Mouse (Mus musculus) E14TG2a.4 (cell line): ENCODE measurements around the gene Hmgn1.
A peak's percentile ranks its signal among the peaks of the same experiment; 100 is the strongest.
"Not testable (repeated sequence)": the region's sequence is repeated elsewhere in the genome, so short reads cannot be mapped to it uniquely, and the experiment has no call there.

Experiments
- H3K27me3 ChIP-seq: 2 replicates; pipeline ENCODE4 v1.6.1; 2014; ENCODE audit warnings: low read length, control low read depth; ENCODE audit not compliant: insufficient read depth
- H3K36me3 ChIP-seq: 2 replicates; pipeline ENCODE4 v1.6.1; 2014; ENCODE audit warnings: low read length, control low read depth; ENCODE audit not compliant: insufficient read depth
- H3K4me1 ChIP-seq: replicated peaks from 2 replicates; pipeline ENCODE4 v1.6.1; 2014; ENCODE audit warnings: low read depth, low read length, control low read depth
- H3K4me3 ChIP-seq: replicated peaks from 2 replicates; pipeline ENCODE4 v1.5.1; 2014; ENCODE audit warnings: mild to moderate bottlenecking, low read length
- H3K9me3 ChIP-seq: 2 replicates; pipeline ENCODE4 v1.6.1; 2014; ENCODE audit warnings: low read length, control low read depth
- CTCF ChIP-seq: conservative IDR thresholded peaks from 2 replicates; pipeline ENCODE4 v1.5.1; 2014; ENCODE audit warnings: low read length
- NANOG ChIP-seq: IDR thresholded peaks from 2 replicates; pipeline ENCODE4 v1.6.1; 2014; ENCODE audit warnings: borderline replicate concordance, low read length, mixed read lengths
- POU5F1 ChIP-seq: IDR thresholded peaks from 2 replicates; pipeline ENCODE4 v1.6.1; 2014; ENCODE audit warnings: low read length, borderline replicate concordance

The Hmgn1 gene

DNA sequence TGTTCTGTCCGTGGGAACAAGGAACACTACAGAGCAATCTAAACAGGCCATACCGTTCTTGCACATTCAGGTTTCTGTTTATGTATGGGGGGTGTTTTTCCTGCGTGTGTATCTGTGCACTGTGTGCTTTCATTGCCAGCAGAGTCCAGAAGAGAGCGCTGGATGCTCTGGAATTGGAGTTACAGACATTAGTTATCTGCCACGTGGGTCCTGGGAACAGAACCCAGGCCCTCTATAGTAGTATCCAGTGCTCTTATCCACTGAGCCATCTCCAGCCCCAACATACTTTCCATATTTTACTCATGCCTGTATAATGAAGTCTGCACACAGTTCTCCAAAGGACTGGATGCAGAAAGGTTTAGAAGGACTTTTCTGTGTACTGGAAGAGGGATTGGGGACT lies 18.3 kb upstream of the Hmgn1 start:
- peak overlapping the region; percentile 97 for H3K4me3 ChIP-seq
- peaks cover 23% of the 10 kb centered on the region for H3K36me3 ChIP-seq
- TF ChIP-seq NANOG (no peak), POU5F1 (no peak), CTCF (no peak)
- H3K9me3 ChIP-seq = peaks cover 3% of the 10 kb centered on the region; the same call in 1 of the 2 replicates
- H3K27me3 ChIP-seq = peaks cover 2% of the 10 kb centered on the region; the same call in 1 of the 2 replicates
- H3K4me1 ChIP-seq = peaks cover 51% of the 10 kb centered on the region

- H3K36me3 ChIP-seq = peaks cover 23% of the 10 kb centered on the region
- H3K9me3 ChIP-seq = peaks cover 3% of the 10 kb centered on the region; the same call in 1 of the 2 replicates
- peak within 1 kb of the TSS; percentile 97 for H3K4me3 ChIP-seq
- H3K27me3 ChIP-seq = peaks cover 2% of the 10 kb centered on the region; the same call in 1 of the 2 replicates
- TF ChIP-seq NANOG (no peak), CTCF (peak; percentile 15; the same call in 1 of the 2 replicates)
- peaks cover 45% of the 10 kb centered on the region for H3K4me1 ChIP-seq
Measured at GRCm38 (mm10) chr16:96145110-96145800, 17.7 kb upstream of the Hmgn1 start, which contains the start of gene Wrb. TSS of gene Wrb (plus strand) at chr16:96145407.

DNA sequence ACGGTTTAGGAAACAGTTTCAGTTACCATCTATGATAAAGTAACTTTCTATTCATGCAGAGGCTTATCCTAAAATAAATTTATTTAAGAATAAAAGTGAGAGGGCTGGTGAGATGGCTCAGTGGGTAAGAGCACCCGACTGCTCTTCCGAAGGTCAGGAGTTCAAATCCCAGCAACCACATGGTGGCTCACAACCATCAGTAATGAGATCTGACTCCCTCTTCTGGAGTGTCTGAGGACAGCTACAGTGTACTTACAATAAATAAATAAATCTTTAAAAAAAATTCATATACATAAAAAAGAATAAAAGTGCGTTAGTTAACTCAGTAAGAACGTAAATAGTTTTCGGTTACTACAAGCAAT lies 17.2 kb upstream of the Hmgn1 start:
- Histone ChIP-seq H3K36me3 (peaks cover 23% of the 10 kb centered on the region), H3K4me1 (peaks cover 40% of the 10 kb centered on the region), H3K4me3 (peak overlapping the region; percentile 97; the same call in 1 of the 2 replicates)
- not testable (repeated sequence) for H3K27me3 ChIP-seq, H3K9me3 ChIP-seq

DNA sequence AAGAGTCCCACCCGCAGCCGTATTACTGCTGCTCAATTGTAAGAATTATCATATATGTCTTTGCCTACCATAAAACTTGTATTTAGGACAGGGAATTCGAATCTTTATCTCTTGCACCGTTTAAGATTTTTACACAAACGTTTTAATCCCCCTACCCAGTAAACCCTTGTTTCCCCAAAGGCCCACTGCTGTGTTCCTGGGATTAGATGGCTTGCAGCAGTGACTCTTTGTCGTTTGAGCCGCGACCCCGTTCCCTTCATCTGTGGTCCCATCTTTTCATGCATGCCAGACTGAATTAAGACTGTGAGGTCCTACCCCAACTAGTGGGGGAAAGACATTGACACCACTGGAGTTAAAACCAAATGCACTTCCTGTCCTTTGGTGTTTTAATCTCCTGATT lies 937 bp upstream of the Hmgn1 start:
- H3K27me3 ChIP-seq = no peaks in the 10 kb centered on the region
- peak overlapping the region; percentile 87 for H3K4me3 ChIP-seq
- H3K4me1 ChIP-seq = peaks cover 41% of the 10 kb centered on the region
- TF ChIP-seq NANOG = no peak
- no peak for TF ChIP-seq POU5F1
- no peak for TF ChIP-seq CTCF
- no peaks in the 10 kb centered on the region for H3K9me3 ChIP-seq
- peaks cover 35% of the 10 kb centered on the region for H3K36me3 ChIP-seq

GRCm38 (mm10) chr16:96127288-96127656 lies 257 bp downstream of the Hmgn1 start:
- Histone ChIP-seq H3K4me3 (peak overlapping the region; percentile 97), H3K9me3 (no peaks in the 10 kb centered on the region), H3K36me3 (peaks cover 47% of the 10 kb centered on the region), H3K4me1 (peaks cover 48% of the 10 kb centered on the region), H3K27me3 (no peaks in the 10 kb centered on the region)
- TF ChIP-seq POU5F1 (no peak), CTCF (no peak)

GRCm38 (mm10) chr16:96126684-96127171 lies 801 bp downstream of the Hmgn1 start:
- Histone ChIP-seq H3K4me3 (peak overlapping the region; percentile 97), H3K36me3 (peaks cover 50% of the 10 kb centered on the region), H3K27me3 (no peaks in the 10 kb centered on the region), H3K9me3 (no peaks in the 10 kb centered on the region), H3K4me1 (peaks cover 48% of the 10 kb centered on the region)
- TF ChIP-seq POU5F1 (no peak), CTCF (no peak), NANOG (no peak)

DNA sequence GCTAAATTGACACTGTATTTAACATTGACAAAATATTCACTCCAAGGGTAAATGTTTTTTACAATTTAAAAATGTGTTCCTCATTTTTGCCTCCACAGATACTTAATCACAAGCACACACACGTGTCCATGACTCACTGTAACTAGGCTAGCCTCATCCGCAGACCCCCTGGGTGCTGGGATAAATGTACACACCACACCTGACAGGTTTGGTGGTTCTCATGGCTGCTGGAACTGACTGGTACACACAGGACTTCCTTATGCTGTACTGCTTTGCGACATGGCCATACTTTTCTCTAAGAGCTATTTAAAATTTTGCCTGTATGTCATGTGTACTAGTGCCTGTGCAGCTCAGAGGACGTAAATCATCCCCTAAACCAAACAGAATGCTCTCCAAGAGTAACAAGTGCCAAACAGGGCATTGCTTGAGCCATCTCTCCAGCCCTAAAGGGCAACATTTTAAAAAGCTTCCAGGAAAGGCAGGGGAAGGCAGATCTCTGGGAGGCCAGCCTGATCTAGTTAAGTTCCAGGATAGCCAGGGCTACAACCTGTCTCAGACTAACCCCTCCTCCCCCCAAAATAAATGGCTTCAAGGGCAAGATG lies 7.4 kb downstream of the Hmgn1 start:
- TF ChIP-seq NANOG (no peak), CTCF (no peak), POU5F1 (no peak)
- Histone ChIP-seq H3K4me1 (peaks cover 24% of the 10 kb centered on the region), H3K4me3 (no peak overlapping the region), H3K27me3 (no peaks in the 10 kb centered on the region; the same call in 1 of the 2 replicates), H3K36me3 (peaks cover 57% of the 10 kb centered on the region), H3K9me3 (no peaks in the 10 kb centered on the region)

- Histone ChIP-seq H3K4me1 (no peaks in the 10 kb centered on the region), H3K27me3 (no peaks in the 10 kb centered on the region), H3K36me3 (peaks cover 7% of the 10 kb centered on the region; the same call in 1 of the 2 replicates), H3K4me3 (peak overlapping the region; percentile 27; the same call in 1 of the 2 replicates), H3K9me3 (no peaks in the 10 kb centered on the region)
- TF ChIP-seq NANOG (no peak), CTCF (0 out of 2 replicates have a peak, but pooled peaks have one; percentile 14), POU5F1 (no peak)
Measured at GRCm38 (mm10) chr16:96114729-96115128, 12.8 kb downstream of the Hmgn1 start.

GRCm38 (mm10) chr16:96112769-96113168 lies 14.8 kb downstream of the Hmgn1 start:
- Histone ChIP-seq H3K4me3 (no peak overlapping the region), H3K36me3 (no peaks in the 10 kb centered on the region), H3K9me3 (no peaks in the 10 kb centered on the region), H3K27me3 (no peaks in the 10 kb centered on the region), H3K4me1 (no peaks in the 10 kb centered on the region)
- no peak for TF ChIP-seq CTCF
- no peak for TF ChIP-seq NANOG
- TF ChIP-seq POU5F1 = no peak
